Mouse (Mus musculus) myocyte (in vitro differentiated cells): ENCODE measurements around the gene Inka2. TPM values are rescaled to one million over a fixed set of nuclear protein-coding genes. Genes with fewer than 3 reads are reported as not detected.

Experiments used
- H3K27me3 ChIP-seq: one replicate; pipeline ENCODE4 v1.6.1; 2011; ENCODE audit not compliant: control insufficient read depth, insufficient read depth, insufficient read length
- H3K36me3 ChIP-seq: one replicate; pipeline ENCODE4 v1.6.1; 2011; ENCODE audit not compliant: control insufficient read depth, insufficient read depth
- H3K4me2 ChIP-seq: one replicate; pipeline ENCODE4 v1.6.1; 2011; ENCODE audit warnings: low read depth, control low read depth
- H3K4me3 ChIP-seq: one replicate; pipeline ENCODE4 v1.5.1; 2011; ENCODE audit warnings: mild to moderate bottlenecking, control low read depth, moderate library complexity
- H3K79me2 ChIP-seq: one replicate; pipeline ENCODE4 v1.6.1; 2011; ENCODE audit not compliant: control insufficient read depth, insufficient read depth
- H3ac ChIP-seq: one replicate; pipeline ENCODE4 v1.6.1; 2011; ENCODE audit not compliant: control insufficient read depth, insufficient read length
- CEBPB ChIP-seq: IDR thresholded peaks from 2 replicates; pipeline ENCODE4 v1.6.1; 2011; ENCODE audit warnings: mild to moderate bottlenecking, moderate library complexity; ENCODE audit not compliant: poor library complexity, insufficient read depth, severe bottlenecking
- E2F4 ChIP-seq: IDR thresholded peaks from one replicate; pipeline ENCODE4 v1.6.1; 2011; ENCODE audit warnings: mild to moderate bottlenecking, control low read depth, moderate library complexity; ENCODE audit not compliant: insufficient read depth
- MAX ChIP-seq: IDR thresholded peaks from one replicate; pipeline ENCODE4 v1.6.1; 2011; ENCODE audit warnings: low read depth, mild to moderate bottlenecking, control low read depth
- MYOD1 ChIP-seq, 3 experiments: IDR thresholded peaks; one replicate each; pipeline ENCODE4 v1.6.1; 2011; ENCODE audit warnings: control low read depth in 2 of 3, low read depth in 2 of 3, mild to moderate bottlenecking in 2 of 3, moderate library complexity in 1 of 3; ENCODE audit not compliant: insufficient read length in 2 of 3, control insufficient read depth in 1 of 3
- MYOG ChIP-seq, 3 experiments: IDR thresholded peaks; one replicate each; pipeline ENCODE4 v1.6.1; 2011; ENCODE audit warnings: control low read depth in 2 of 3, low read depth in 2 of 3, mild to moderate bottlenecking in 2 of 3; ENCODE audit not compliant: insufficient read length in 2 of 3, control insufficient read depth in 1 of 3, insufficient read depth in 1 of 3
- POLR2A ChIP-seq: IDR thresholded peaks from one replicate; pipeline ENCODE4 v1.6.1; 2011; ENCODE audit warnings: low read depth, mild to moderate bottlenecking, control low read depth, moderate library complexity; ENCODE audit not compliant: insufficient read length
- POLR2AphosphoS2 ChIP-seq: IDR thresholded peaks from one replicate; pipeline ENCODE4 v1.6.1; 2011; ENCODE audit warnings: low read depth, control low read depth; ENCODE audit not compliant: insufficient read length
- REST ChIP-seq: IDR thresholded peaks from one replicate; pipeline ENCODE4 v1.6.1; 2011; ENCODE audit warnings: mild to moderate bottlenecking, control low read depth, moderate library complexity; ENCODE audit not compliant: insufficient read depth, insufficient read length
- SRF ChIP-seq: IDR thresholded peaks from one replicate; pipeline ENCODE4 v1.6.1; 2011; ENCODE audit warnings: low read depth; ENCODE audit not compliant: control insufficient read depth, insufficient read length
- TCF12 ChIP-seq: IDR thresholded peaks from one replicate; pipeline ENCODE4 v1.6.1; 2011; ENCODE audit warnings: mild to moderate bottlenecking, control low read depth; ENCODE audit not compliant: poor library complexity, insufficient read depth, severe bottlenecking
- TCF3 ChIP-seq: IDR thresholded peaks from one replicate; pipeline ENCODE4 v1.6.1; 2011; ENCODE audit warnings: low read depth, control low read depth; ENCODE audit not compliant: insufficient read length
- USF1 ChIP-seq: IDR thresholded peaks from one replicate; pipeline ENCODE4 v1.6.1; 2011; ENCODE audit warnings: low read depth, mild to moderate bottlenecking, control low read depth, moderate library complexity
- polyA plus RNA-seq: library from polyadenylated mRNA; unstranded; fragments of >200 nt; fragmentation: generic; extraction: Trizol; gene quantifications from one replicate; pipeline ENCODE4 v1.2.1, GENCODE M21; 2012; ENCODE audit warnings: missing spikeins

Inka2 gene
- polyA plus RNA-seq, 1 experiment: 5.1 TPM

GRCm38 (mm10) chr3:105687324-105688060 is 16.9 kb upstream of the Inka2 start, which contains the start of gene Ddx20:
Gene Ddx20 (minus strand): TSS chr3:105687574.
- peaks cover 16% of the 10 kb centered on the region for H3K36me3 ChIP-seq
- H3K4me2 ChIP-seq: peak within 1 kb of the TSS; percentile 85
- H3ac ChIP-seq: peak within 1 kb of the TSS; percentile 86
- H3K4me3 ChIP-seq: peak within 1 kb of the TSS; percentile 38
- H3K79me2 ChIP-seq: peaks cover 14% of the 10 kb centered on the region
- H3K27me3 ChIP-seq: no peaks in the 10 kb centered on the region
- TF ChIP-seq POLR2AphosphoS2: peak; percentile 51
- TF ChIP-seq USF1: no peak
- TF ChIP-seq MYOG (IDR thresholded peaks at IDR 0.05; ENCODE audit: control insufficient read depth in 1 of 3, insufficient read depth in 1 of 3, insufficient read length in 2 of 3, low read depth in 2 of 3): peak in 1 of 3 experiments; percentile 50
- peak; percentile 76 for TF ChIP-seq E2F4
- TF ChIP-seq MAX: no peak
- TF ChIP-seq TCF3: no peak
- TF ChIP-seq SRF: no peak
- TF ChIP-seq TCF12: no peak
- no peak for TF ChIP-seq REST
- no peak for TF ChIP-seq CEBPB
- peak in 1 of 3 experiments; percentile 30 for TF ChIP-seq MYOD1 (IDR thresholded peaks at IDR 0.05; ENCODE audit: control insufficient read depth in 1 of 3, insufficient read length in 2 of 3, low read depth in 2 of 3)
- peak; percentile 76 for TF ChIP-seq POLR2A

GRCm38 (mm10) chr3:105688536-105688935 is 15.9 kb upstream of the Inka2 start:
- Histone ChIP-seq H3K27me3 (peaks cover 6% of the 10 kb centered on the region), H3K4me2 (no peak overlapping the region), H3K4me3 (peak overlapping the region; percentile 38), H3ac (no peak overlapping the region), H3K36me3 (peaks cover 7% of the 10 kb centered on the region), H3K79me2 (peaks cover 14% of the 10 kb centered on the region)
- TF ChIP-seq TCF3 (no peak), POLR2AphosphoS2 (no peak), MYOG (IDR thresholded peaks at IDR 0.05; ENCODE audit: control insufficient read depth in 1 of 3, insufficient read depth in 1 of 3, insufficient read length in 2 of 3, low read depth in 2 of 3) (no peak), CEBPB (no peak), MYOD1 (IDR thresholded peaks at IDR 0.05; ENCODE audit: control insufficient read depth in 1 of 3, insufficient read length in 2 of 3, low read depth in 2 of 3) (no peak), SRF (no peak), USF1 (no peak), REST (no peak), MAX (no peak), TCF12 (no peak)

GRCm38 (mm10) chr3:105693327-105694080 is 10.9 kb upstream of the Inka2 start:
- H3K79me2 ChIP-seq: no peaks in the 10 kb centered on the region
- no peak overlapping the region for H3K4me2 ChIP-seq
- H3K36me3 ChIP-seq: no peaks in the 10 kb centered on the region
- no peak overlapping the region for H3K4me3 ChIP-seq
- no peak overlapping the region for H3ac ChIP-seq
- TF ChIP-seq MYOD1 (IDR thresholded peaks at IDR 0.05; ENCODE audit: control insufficient read depth in 1 of 3, insufficient read length in 2 of 3, low read depth in 2 of 3) (no peak), CEBPB (no peak)
- H3K27me3 ChIP-seq: peaks cover 21% of the 10 kb centered on the region

GRCm38 (mm10) chr3:105695476-105696386 is 8.7 kb upstream of the Inka2 start:
- no peaks in the 10 kb centered on the region for H3K36me3 ChIP-seq
- TF ChIP-seq TCF12: no peak
- no peak for TF ChIP-seq POLR2AphosphoS2
- no peak for TF ChIP-seq SRF
- no peak for TF ChIP-seq E2F4
- no peak for TF ChIP-seq MAX
- no peak for TF ChIP-seq MYOG (IDR thresholded peaks at IDR 0.05; ENCODE audit: control insufficient read depth in 1 of 3, insufficient read depth in 1 of 3, insufficient read length in 2 of 3, low read depth in 2 of 3)
- H3K79me2 ChIP-seq: no peaks in the 10 kb centered on the region
- H3K27me3 ChIP-seq: peaks cover 21% of the 10 kb centered on the region
- no peak overlapping the region for H3K4me3 ChIP-seq
- H3K4me2 ChIP-seq: peak overlapping the region; percentile 27
- H3ac ChIP-seq: no peak overlapping the region
